Mouse (Mus musculus) Patski (cell line): ENCODE results near the gene Ece1. TPM values are rescaled to one million over a fixed set of nuclear protein-coding genes. Genes with fewer than 3 reads are reported as not detected.

Experiments used
- ATAC-seq: fragments of 100-300 bp; one replicate; pipeline ENCODE4 v1.8.0; 2021
- CTCF ChIA-PET: fragments of 350-600 bp; sonication (Branson Sonifier 250); formaldehyde crosslinking; loops from one replicate; lab custom pipeline; 2022; ENCODE audit warnings: inconsistent platforms; lab: Charles Lee
- POLR2A ChIA-PET: fragments of 350-600 bp; sonication (Branson Sonifier 250); formaldehyde crosslinking; loops from one replicate; lab custom pipeline; 2022; ENCODE audit warnings: antibody characterized with exemption, inconsistent platforms; lab: Charles Lee
- DNase-seq: peaks from one replicate; pipeline ENCODE4 v3.0.0-alpha.2; 2011; ENCODE audit warnings: low read depth, low spot score
- H3K27me3 ChIP-seq: fragments of 371-371 bp; one replicate; pipeline ENCODE4 v1.5.1; 2021
- CTCF ChIP-seq: fragments of 100-300 bp; IDR thresholded peaks from one replicate; pipeline ENCODE4 v1.5.1; 2021
- in situ Hi-C: fragments of 300-500 bp; cut with MboI; formaldehyde crosslinking; loops from 3 replicates; pipeline ENCODE4 v1.11.1; 2018; ENCODE audit warnings: low pct_unique_long_range_greater_than_20kb, mixed read lengths
- polyA plus RNA-seq: library from polyadenylated mRNA; unstranded; gene quantifications from one replicate; pipeline ENCODE4 v1.2.3, GENCODE M21; 2021

Ece1 gene
- polyA plus RNA-seq, 1 experiment from 2014 or later: 147 TPM

DNA sequence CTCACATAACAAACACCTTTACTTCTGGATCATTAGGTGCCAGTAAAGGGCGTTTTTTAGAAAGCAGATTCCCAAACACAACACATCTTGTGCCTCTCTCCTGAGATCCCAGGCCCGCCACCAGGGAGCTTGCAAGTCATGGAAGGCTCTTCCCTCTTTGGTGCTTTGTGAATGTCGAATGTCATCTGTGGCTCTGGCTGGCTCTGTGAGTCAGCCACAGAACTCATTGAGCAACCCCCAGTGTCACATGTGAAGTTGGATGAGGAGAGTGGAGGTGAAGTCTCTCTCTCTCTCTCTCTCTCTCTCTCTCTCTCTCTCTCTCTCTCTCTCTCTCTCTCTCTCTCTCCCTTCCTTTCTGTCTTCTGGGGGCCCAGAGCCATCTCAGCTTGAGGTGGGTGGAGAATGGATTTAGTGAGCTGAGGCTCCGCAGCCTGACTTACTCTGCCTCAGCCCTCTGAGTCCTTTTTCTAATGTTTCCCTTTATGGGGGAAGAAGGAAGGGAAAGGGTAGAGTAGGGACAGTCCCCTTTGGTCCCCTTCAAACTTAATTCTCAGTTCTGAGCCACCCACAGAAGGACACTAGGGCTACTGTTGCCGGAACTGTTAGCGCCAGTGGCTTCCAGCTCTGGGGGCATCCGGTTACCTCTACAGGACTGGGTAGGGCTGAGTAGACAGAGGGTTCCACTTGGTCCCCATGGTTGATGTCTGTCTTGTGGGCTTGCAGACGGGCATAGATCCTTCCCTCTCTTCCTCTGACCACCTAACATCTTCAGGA lies 17.5 kb downstream of the Ece1 start:
- DNase-seq (no peak), ATAC-seq (no peak)
- ChIA-PET CTCF (interaction anchor here (1.2 kb wide), 1 partner anchor 10 kb away, joined by 3 read pairs; no protein-coding TSS in a partner anchor), POLR2A (no interaction called here)
- TF ChIP-seq CTCF: no peak
- H3K27me3 ChIP-seq: no peaks in the 10 kb centered on the region
- in situ Hi-C loops: no loop called here

DNA sequence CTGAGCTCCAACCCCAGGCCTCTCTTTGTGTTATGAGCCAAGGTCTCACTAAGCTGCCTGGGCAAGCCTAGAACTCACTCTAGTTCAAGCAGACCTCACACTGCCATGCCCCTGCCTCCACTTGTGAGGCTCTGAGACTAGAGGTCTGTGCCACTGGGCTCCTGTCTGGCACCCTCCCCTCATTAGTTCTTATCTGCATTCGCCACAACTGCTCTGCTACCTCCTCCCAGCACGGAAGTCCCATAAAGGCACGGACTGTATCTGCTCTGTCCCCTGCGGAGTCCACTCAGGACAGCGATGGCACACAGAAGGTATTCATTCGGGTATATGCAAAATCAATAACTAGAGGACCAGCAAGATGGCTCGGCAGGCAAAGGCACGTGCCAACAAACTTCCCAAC lies 19.4 kb downstream of the Ece1 start:
- no peak for ATAC-seq
- CTCF ChIA-PET: interaction anchor here (1.4 kb wide), 1 partner anchor 17 kb away, joined by 3 read pairs; no protein-coding TSS in a partner anchor
- no peak for TF ChIP-seq CTCF
- POLR2A ChIA-PET: no interaction called here
- DNase-seq: no peak
- in situ Hi-C loops: no loop called here
- no peaks in the 10 kb centered on the region for H3K27me3 ChIP-seq

DNA sequence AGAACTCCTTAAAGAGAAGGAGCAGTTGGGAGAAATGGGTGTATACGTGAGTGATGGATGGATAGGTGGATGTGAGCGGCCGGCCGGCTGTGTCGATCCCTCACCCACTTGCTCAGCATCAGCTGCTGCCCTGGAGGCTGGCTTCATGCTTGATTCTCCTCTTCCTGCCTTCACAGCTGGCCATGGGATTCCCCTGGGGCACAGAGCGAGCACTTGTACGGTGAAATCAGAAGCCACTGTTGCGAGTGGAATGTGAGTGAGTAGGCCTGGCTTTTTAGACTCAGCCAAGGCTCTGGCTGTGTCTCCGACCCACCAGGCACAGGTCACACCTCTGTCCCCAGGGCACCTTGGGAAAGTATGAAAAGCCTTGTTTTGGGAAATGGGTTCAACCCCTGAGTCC lies 20.6 kb downstream of the Ece1 start:
- in situ Hi-C loops: no loop called here
- H3K27me3 ChIP-seq: no peaks in the 10 kb centered on the region
- no peak for TF ChIP-seq CTCF
- peak; percentile 67 for ATAC-seq
- DNase-seq: peak; percentile 75
- ChIA-PET CTCF (interaction anchor here (1.4 kb wide), 1 partner anchor 15 kb away, joined by 3 read pairs; no protein-coding TSS in a partner anchor), POLR2A (interaction anchor here (2.3 kb wide), 1 partner anchor 34 kb away, joined by 6 read pairs; no protein-coding TSS in a partner anchor)

DNA sequence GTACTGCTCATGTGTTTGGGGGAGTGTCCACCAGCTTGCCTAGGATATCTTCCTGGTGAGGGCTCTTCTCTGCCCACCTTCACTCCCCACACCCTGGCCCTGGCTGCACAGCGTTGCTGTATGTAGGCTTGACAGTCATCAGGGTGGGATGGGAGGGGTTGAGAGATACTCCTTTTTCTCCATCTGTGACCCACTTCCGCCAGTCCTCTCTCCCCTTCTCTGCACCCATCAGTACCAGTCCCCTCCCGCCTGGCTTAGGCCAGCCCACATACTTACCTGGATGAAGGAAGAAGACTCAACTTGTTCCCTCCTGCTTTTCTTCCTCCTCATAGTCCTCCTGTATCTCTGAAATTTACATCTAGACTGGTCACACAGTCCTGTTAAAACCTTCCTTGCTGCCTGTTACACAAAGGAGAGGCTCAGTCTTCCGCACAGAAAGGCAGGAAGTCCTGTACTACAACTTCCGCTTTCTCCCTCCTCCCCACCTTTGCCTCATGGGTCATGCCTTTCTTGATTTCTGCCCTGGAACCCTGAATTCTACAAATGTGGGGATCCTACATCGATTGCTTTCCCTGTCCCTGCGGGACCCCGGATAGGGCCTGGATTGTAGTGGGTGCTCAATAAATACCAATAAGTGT lies 21.6 kb downstream of the Ece1 start:
- in situ Hi-C loops: no loop called here
- ChIA-PET POLR2A (interaction anchor here (1.0 to 2.3 kb wide), 3 partner anchors 15 to 33 kb away, joined by 3 to 6 read pairs (median 3); no protein-coding TSS in a partner anchor), CTCF (no interaction called here)
- TF ChIP-seq CTCF: no peak
- ATAC-seq: no peak
- no peak for DNase-seq
- no peaks in the 10 kb centered on the region for H3K27me3 ChIP-seq

DNA sequence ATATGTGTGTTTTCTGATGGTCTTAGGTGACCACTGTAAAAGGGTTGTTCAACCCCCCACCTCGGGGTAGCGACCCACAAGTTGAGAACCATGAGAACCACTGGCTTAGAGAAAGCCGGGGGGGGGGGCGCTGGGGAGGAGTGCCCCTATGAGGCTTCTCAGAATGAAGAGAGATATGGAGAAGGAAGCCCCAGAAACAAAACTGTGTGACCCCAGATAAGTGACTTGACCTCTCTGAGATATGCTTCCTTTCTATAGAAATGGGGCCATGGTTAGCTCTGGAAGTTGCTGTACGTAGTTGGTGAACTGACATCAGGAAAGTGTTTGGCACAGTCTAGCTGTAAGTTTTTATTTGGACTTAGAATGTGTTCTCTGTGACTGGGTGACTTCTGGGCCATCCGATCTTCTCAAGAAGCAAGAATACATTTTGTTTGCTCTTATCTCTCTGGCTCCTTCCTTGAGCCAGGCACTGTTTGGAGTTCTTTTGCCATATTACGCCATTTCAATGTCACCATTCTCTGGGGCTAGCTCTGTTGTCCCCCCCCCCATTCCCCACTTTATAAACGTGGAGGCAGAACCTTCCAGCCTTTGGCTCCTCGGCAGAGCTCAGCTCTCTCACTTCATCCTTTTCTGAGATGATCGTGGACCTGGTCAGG lies 25.4 kb downstream of the Ece1 start:
- no peak for TF ChIP-seq CTCF
- ChIA-PET CTCF (interaction anchor here (1.4 kb wide), 1 partner anchor 65 kb away, joined by 4 read pairs; no protein-coding TSS in a partner anchor), POLR2A (interaction anchor here (0.7 kb wide), 1 partner anchor 30 kb away, joined by 3 read pairs; no protein-coding TSS in a partner anchor)
- in situ Hi-C loops: no loop called here
- no peaks in the 10 kb centered on the region for H3K27me3 ChIP-seq
- no peak for ATAC-seq
- no peak for DNase-seq

DNA sequence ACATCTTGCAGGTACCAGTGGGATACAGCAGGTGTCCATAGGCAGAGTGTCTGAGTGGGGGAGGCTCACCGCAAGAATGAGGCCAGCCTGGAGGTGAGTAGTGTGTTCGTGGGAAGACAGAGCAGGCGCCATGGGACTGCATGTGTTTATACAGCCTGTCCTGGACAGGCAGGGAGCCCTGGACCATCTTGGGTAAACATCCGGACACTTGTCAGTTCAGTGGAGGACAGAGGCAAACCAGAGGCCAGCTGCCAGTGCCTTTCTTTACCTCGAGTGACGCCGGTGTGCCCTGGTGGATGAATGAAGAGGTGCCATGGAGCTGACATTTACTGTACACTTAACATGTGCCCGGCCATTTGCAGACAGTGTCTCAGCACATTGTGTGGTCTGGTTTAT lies 26.0 kb downstream of the Ece1 start:
- POLR2A ChIA-PET: interaction anchor here (0.7 kb wide), 1 partner anchor 29 kb away, joined by 3 read pairs; no protein-coding TSS in a partner anchor
- DNase-seq (no peak), ATAC-seq (no peak)
- CTCF ChIA-PET: interaction anchor here (1.4 kb wide), 1 partner anchor 64 kb away, joined by 4 read pairs; no protein-coding TSS in a partner anchor
- no peaks in the 10 kb centered on the region for H3K27me3 ChIP-seq
- in situ Hi-C loops: no loop called here
- TF ChIP-seq CTCF: no peak

DNA sequence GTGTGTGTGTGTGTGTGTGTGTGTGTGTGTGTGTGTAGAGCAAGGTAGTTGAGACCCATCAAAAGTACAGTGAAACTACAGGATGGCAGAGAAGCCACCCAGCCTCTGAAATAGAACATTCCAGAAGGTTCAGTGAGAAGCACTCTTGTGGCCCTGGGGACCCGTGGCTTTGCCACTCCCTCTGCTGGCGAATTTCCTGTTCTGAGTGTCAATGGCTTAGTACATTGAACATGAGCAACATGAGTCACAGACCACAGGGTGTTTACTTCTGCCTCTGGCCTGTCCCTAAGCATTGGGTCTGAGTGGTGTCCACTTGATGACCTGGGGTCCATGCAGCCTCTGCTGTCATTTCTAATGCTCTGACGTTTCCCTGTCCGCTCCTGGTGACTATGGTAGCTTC lies 28.6 kb downstream of the Ece1 start:
- DNase-seq: no peak
- in situ Hi-C loops: no loop called here

DNA sequence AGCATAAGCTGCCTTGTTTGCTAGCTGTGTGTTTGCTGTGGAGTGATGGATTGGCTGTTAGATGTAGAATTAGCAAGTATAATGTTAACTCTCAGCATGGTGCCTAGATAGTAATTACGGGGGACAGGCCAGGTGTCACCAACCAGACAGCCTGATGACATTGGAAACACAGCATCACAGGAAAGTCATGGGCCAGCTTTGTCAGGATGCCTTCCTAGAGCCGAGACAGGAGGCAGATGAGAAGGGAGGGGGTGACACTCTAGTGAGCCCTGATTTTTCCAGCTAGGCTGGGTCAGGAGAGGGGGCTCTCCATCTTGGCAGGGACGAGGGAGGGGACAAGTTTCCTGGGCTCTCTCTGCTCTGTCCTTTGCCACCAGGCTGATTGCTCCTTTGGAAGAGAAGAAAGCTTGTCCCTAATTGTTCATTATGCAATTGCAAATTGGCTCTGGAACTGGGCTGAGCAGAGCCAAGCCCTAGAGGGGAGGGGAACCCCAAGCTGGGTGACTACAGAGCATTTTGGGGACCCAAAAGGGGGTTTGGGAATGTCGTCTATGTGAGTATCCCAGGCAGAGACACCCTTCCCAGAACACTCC lies 29.6 kb downstream of the Ece1 start:
- POLR2A ChIA-PET: no interaction called here
- in situ Hi-C loops: no loop called here
- CTCF ChIA-PET: interaction anchor here (1.0 to 1.1 kb wide), 2 partner anchors 25 to 29 kb away, joined by 3 read pairs; partner anchors contain the start of gene Ece1
- no peak for TF ChIP-seq CTCF
- no peaks in the 10 kb centered on the region for H3K27me3 ChIP-seq
- no peak for ATAC-seq
- no peak for DNase-seq

More for the DNA sequence above, 28.6 kb downstream of the Ece1 start:
- CTCF ChIA-PET: interaction anchor here (1.1 kb wide), 1 partner anchor 24 kb away, joined by 3 read pairs; no protein-coding TSS in a partner anchor
- POLR2A ChIA-PET: no interaction called here
- no peak for TF ChIP-seq CTCF
- no peaks in the 10 kb centered on the region for H3K27me3 ChIP-seq
- no peak for ATAC-seq

DNA sequence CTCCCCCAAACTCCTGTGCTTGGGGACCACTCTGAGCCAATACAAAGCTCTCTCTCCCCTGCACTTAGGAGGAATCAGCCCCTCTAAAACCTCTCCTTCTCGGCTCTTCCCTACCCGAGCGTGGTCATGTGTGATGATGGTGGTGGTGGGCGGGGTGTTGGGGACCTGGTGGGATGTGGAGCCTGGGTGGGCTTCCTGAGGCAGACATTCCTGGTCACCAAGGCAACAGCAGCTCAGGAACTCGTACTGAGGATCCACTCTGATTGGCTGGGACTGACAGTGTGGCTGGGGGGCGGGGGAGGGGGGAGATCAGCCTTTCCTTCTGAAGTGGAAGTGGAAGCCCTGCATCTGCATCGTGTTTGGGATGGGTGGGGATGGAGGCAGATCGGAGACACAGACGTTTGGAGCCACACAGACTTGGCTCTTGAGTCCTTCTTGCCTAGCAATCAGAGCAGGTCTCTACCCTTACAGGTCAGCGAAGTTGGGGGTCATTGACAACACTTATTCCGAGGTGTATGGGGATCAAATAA lies 30.7 kb downstream of the Ece1 start:
- ChIA-PET POLR2A (no interaction called here), CTCF (interaction anchor here (1.3 kb wide), 1 partner anchor 20 kb away, joined by 3 read pairs; no protein-coding TSS in a partner anchor)
- TF ChIP-seq CTCF: no peak
- H3K27me3 ChIP-seq: no peaks in the 10 kb centered on the region
- in situ Hi-C loops: no loop called here
- ATAC-seq (no peak), DNase-seq (no peak)
